Mouse (Mus musculus): ENCODE results near the gene Eif2b2.

DNA sequence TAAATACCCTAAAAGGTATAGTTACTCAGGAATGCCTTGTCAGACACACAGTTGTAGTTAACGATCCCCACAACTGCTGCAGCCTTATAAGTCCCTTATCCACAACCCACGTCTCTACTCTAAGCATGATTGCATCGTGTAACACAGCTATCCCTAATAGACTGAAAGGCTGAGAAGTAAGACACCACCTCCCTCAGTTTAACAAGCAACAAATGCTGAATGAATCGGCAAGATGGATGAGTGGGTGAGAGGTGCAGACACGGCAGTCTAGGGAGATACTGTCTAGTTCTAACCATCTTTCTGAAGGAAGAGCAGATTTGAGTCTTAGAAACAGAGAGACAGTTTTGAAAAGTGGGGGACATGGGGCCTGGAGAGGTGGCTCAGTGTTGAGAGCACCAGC, 43.9 kb downstream of the Eif2b2 start:
- no peak for TF ChIP-seq CTCF (IDR thresholded peaks at IDR 0.05)
- no peak for TF ChIP-seq EP300 (IDR thresholded peaks at IDR 0.05)

All from lung, postnatal 0 days (tissue).